Mouse (Mus musculus) embryonic facial prominence, embryonic 15.5 days (tissue): ENCODE data around the gene Snap91. TPM values are rescaled to one million over a fixed set of nuclear protein-coding genes. Genes with fewer than 3 reads are reported as not detected.

Source experiments
- ATAC-seq: fragments of 200-750 bp; cut with Nextera tagmentation; 2 replicates; pipeline ENCODE4 v1.8.0; 2017; ENCODE audit warnings: low read depth, moderate TSS enrichment; ENCODE audit not compliant: insufficient number of reproducible peaks, low FRiP score, low TSS enrichment
- H3K27ac ChIP-seq: fragments of 300-500 bp; sonication (generic); replicated peaks from 2 replicates; pipeline ENCODE4 v1.5.1; 2015; ENCODE audit warnings: mild to moderate bottlenecking, inconsistent platforms
- H3K27me3 ChIP-seq: fragments of 300-500 bp; sonication (generic); 2 replicates; pipeline ENCODE4 v1.6.1; 2015; ENCODE audit warnings: inconsistent platforms
- H3K36me3 ChIP-seq: fragments of 300-500 bp; sonication (generic); 2 replicates; pipeline ENCODE4 v1.6.1; 2015; ENCODE audit warnings: mild to moderate bottlenecking, inconsistent platforms
- H3K4me1 ChIP-seq: fragments of 300-500 bp; sonication (generic); 2 replicates; pipeline ENCODE4 v1.6.1; 2015; ENCODE audit warnings: inconsistent platforms
- H3K4me2 ChIP-seq: fragments of 300-500 bp; sonication (generic); replicated peaks from 2 replicates; pipeline ENCODE4 v1.6.1; 2015; ENCODE audit warnings: mild to moderate bottlenecking, inconsistent platforms
- H3K4me3 ChIP-seq: fragments of 300-500 bp; sonication (generic); replicated peaks from 2 replicates; pipeline ENCODE4 v1.5.1; 2015; ENCODE audit warnings: mild to moderate bottlenecking, inconsistent platforms
- H3K9ac ChIP-seq: fragments of 300-500 bp; sonication (generic); 2 replicates; pipeline ENCODE4 v1.6.1; 2015; ENCODE audit warnings: inconsistent platforms
- H3K9me3 ChIP-seq: fragments of 300-500 bp; sonication (generic); replicated peaks from 2 replicates; pipeline ENCODE4 v1.6.1; 2016; ENCODE audit warnings: inconsistent platforms
- WGBS: fragments of 180-500 bp; shearing (Covaris S2); methylation state at CpG from one replicate; pipeline ENCODE4 v1.1.7; 2015; 5-methylcytosine and 5-hydroxymethylcytosine counted together
- polyA plus RNA-seq: library from polyadenylated mRNA; unstranded; fragments of >200 nt; fragmentation: Nextera tagmentation; extraction: Ambion mirVana; gene quantifications from 2 replicates; pipeline ENCODE4 v1.2.1, GENCODE M21; 2015

The Snap91 gene
- polyA plus RNA-seq, 1 experiment from 2014 or later = 10.1 TPM

- Histone ChIP-seq H3K27me3 (no peaks in the 10 kb centered on the region), H3K4me2 (no peak overlapping the region), H3K4me3 (no peak overlapping the region), H3K4me1 (no peaks in the 10 kb centered on the region), H3K27ac (no peak overlapping the region; the same call in 1 of the 2 replicates), H3K36me3 (no peaks in the 10 kb centered on the region), H3K9me3 (no peaks in the 10 kb centered on the region), H3K9ac (no peak overlapping the region)
- peak; percentile 67; the same call in 1 of the 2 replicates for ATAC-seq
- WGBS = 42% methylated on average over 7 of the region's 7 CpGs
Observed at GRCm38 (mm10) chr9:86725604-86726380, 154.7 kb downstream of the Snap91 start.

GRCm38 (mm10) chr9:86725066-86725465 is 155.4 kb downstream of the Snap91 start:
- no peak overlapping the region; the same call in 1 of the 2 replicates for H3K27ac ChIP-seq
- no peaks in the 10 kb centered on the region for H3K4me1 ChIP-seq
- H3K9ac ChIP-seq = no peak overlapping the region
- peak; percentile 34; the same call in 1 of the 2 replicates for ATAC-seq
- H3K4me2 ChIP-seq = no peak overlapping the region
- H3K36me3 ChIP-seq = no peaks in the 10 kb centered on the region
- WGBS = 81% methylated on average over 4 of the region's 4 CpGs
- H3K4me3 ChIP-seq = no peak overlapping the region
- H3K9me3 ChIP-seq = no peaks in the 10 kb centered on the region
- no peaks in the 10 kb centered on the region for H3K27me3 ChIP-seq

- Histone ChIP-seq H3K4me2 (no peak overlapping the region), H3K4me3 (no peak overlapping the region), H3K27me3 (no peaks in the 10 kb centered on the region), H3K9me3 (no peaks in the 10 kb centered on the region), H3K4me1 (no peaks in the 10 kb centered on the region), H3K36me3 (no peaks in the 10 kb centered on the region), H3K27ac (no peak overlapping the region), H3K9ac (no peak overlapping the region)
- WGBS = 71% methylated on average over 2 of the region's 2 CpGs
- no peak for ATAC-seq
Observed at GRCm38 (mm10) chr9:86720794-86721193, 159.7 kb downstream of the Snap91 start.

- WGBS = 89% methylated on average over 5 of the region's 5 CpGs
- Histone ChIP-seq H3K27ac (no peak overlapping the region), H3K4me1 (no peaks in the 10 kb centered on the region), H3K4me2 (no peak overlapping the region), H3K4me3 (no peak overlapping the region), H3K9me3 (no peaks in the 10 kb centered on the region), H3K9ac (no peak overlapping the region), H3K27me3 (no peaks in the 10 kb centered on the region), H3K36me3 (no peaks in the 10 kb centered on the region)
- no peak for ATAC-seq
Observed at GRCm38 (mm10) chr9:86720227-86720626, 160.2 kb downstream of the Snap91 start.

GRCm38 (mm10) chr9:86717119-86717518 is 163.3 kb downstream of the Snap91 start:
- Histone ChIP-seq H3K36me3 (no peaks in the 10 kb centered on the region), H3K9me3 (no peaks in the 10 kb centered on the region), H3K4me2 (no peak overlapping the region), H3K27me3 (no peaks in the 10 kb centered on the region), H3K9ac (no peak overlapping the region), H3K4me1 (no peaks in the 10 kb centered on the region), H3K4me3 (no peak overlapping the region), H3K27ac (no peak overlapping the region)
- no peak for ATAC-seq
- 65% methylated on average over 5 of the region's 5 CpGs for WGBS

- Histone ChIP-seq H3K27ac (no peak overlapping the region), H3K9me3 (no peaks in the 10 kb centered on the region), H3K9ac (no peak overlapping the region), H3K4me1 (no peaks in the 10 kb centered on the region), H3K4me3 (no peak overlapping the region), H3K36me3 (no peaks in the 10 kb centered on the region), H3K4me2 (no peak overlapping the region), H3K27me3 (no peaks in the 10 kb centered on the region)
- ATAC-seq = no peak
- 42% methylated on average over 2 of the region's 2 CpGs for WGBS
Observed at GRCm38 (mm10) chr9:86716540-86716939, 163.9 kb downstream of the Snap91 start.

Other genes with a start within 250 kb of the Snap91 start
- gene Me1, start 184.7 kb downstream of the Snap91 start, polyA plus RNA-seq = 27.7 and 29.7 TPM in 2 replicates
- 54.5 and 64.6 TPM in 2 replicates for gene Prss35, start 137.0 kb downstream of the Snap91 start, polyA plus RNA-seq
- gene Ripply2, start 134.9 kb upstream of the Snap91 start, polyA plus RNA-seq = not detected in 2 replicates
- gene Cyb5r4, start 141.4 kb upstream of the Snap91 start, polyA plus RNA-seq = 43.4 and 47.8 TPM in 2 replicates